Mouse (Mus musculus) cerebellum, postnatal 14 days (tissue): Measurements from ENCODE around the gene Megf9.

ENCODE experiments used
- DNase-seq, 2 experiments: peaks; one replicate each; pipeline ENCODE4 v3.0.0; 2021; ENCODE audit warnings: mixed read lengths in 2 of 2

Megf9 gene

DNA sequence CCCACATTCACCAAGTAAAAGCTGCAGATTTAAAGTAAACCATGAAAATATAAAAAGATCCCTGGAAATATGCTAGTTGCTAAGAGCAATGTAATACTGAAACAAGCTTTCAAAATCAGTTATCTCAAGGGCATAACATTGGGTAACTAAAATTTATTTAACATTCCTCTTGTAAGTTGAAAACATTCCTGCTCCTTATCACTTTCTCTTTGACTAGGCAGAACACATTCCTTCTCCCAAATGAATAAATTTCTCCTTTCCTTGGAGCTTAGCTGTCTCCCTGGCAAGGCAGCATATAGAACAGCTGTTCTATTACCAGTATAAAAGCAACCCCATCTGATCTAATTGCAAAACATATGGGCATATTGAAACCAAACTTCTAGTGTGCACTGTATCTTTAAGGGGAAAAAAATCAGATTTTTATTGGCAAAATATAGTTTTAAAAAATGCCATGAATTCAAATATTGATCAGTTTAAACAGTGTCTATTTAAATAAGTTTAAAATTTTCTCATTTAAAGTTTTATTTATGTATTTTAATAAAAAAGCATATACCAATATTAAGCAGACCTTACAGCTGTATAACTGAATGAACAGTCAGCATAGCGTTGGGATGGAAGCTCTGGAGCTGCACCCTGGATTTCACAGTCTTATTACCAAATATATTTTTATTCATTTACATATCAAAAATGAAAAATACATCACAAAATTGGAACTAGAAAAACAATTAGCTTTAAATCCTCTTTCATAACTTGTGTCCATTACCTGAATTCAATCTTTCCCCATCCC is 13.1 kb downstream of the Megf9 start:
- DNase-seq = no peak

- no peak for DNase-seq
Observed at GRCm38 (mm10) chr4:70517646-70518045, 17.1 kb downstream of the Megf9 start.

DNA sequence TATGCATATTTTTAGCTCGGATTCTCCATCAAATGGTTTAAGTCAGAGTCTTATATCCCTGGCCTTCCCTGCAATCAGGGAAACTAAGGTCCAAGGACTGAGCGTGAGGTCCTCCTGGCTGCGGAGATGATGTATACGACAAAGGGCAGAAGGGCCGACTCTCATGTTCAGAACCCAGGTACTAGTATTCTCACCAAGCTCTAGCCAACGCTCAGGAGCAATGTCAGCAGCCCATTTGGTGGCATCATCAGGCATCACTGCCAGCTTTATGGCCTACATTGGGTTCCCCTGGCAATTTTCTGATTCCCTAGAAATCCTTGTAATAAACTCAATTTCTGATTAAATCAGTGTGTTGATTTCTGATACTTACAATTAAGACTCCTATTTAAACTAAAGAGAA is 18.5 kb downstream of the Megf9 start:
- DNase-seq = no peak

DNA sequence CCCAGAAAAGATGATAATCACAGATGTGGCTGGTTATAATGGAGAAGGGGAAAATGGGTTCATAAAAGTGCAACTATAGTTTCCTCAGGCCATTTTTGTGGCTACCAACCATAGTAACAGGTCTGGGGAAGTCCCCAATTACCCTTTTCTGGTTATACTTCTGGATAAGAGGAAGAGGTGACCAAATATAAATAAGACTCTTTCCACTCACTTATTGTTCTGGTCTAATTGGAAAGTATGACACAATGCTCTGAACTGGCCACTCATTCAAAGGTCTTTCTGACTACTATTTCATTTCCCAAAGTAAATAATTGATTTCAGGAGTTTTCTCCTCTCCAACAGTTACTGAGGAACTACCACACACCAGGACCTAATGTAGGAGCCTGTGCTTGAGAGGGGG is 19.3 kb downstream of the Megf9 start:
- DNase-seq = no peak

- DNase-seq = no peak
Observed at GRCm38 (mm10) chr4:70509987-70510386, 24.8 kb downstream of the Megf9 start.

DNA sequence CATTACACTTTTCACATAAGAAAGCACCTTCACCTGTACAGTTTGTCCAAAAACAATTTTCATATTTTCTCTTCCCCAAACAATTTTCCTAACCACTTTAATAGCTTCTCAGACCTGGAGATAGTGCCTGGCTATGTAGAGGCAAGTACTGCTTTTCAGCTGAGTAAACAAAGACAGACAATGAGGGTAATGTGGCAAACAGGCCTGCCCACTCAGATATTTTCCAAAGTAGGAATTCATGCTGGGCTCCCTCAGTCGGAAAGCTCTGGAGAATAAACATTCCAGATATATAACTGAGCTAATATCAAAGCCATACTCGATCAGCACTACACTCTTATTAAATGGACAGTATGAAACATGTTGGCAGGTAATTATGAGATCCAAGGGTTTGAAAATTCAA is 25.2 kb downstream of the Megf9 start:
- DNase-seq = no peak

DNA sequence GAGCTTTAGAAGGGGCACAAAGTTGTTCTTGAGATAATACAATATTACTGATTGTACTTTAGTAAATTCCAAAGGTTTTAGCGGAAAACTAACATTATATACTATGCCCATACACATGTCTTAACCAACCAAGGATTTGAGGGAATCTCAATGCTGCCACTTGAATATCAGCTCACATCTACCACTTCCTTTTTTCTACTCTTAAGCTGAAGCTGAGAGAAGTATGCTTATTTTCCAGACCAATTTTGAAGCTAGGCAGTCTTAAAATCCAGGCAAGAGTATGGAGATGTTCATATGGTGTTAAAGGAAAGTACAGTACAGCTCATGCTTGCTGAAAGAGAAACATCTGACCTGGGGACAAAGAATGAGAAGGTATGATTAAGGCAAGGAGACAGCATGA is 26.6 kb downstream of the Megf9 start:
- DNase-seq = no peak

DNA sequence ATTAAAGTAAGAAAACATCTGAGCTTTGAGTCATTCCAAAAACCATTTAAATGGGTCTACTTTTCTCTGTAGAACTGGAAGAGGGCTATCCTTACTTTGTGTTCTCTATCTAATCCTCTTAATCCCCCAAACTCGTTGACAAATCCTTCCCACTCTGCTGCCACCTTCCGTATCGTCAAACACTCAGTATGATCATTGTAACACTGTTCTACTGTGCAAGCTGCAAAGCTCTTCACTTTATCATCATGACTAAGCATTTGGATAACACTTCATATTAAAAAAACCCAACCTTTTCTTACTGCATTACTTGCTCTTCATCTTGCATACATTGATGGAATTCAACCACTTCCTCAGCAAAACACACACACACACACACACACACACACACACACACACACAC is 28.8 kb downstream of the Megf9 start:
- no peak for DNase-seq

- no peak for DNase-seq
Observed at GRCm38 (mm10) chr4:70503827-70504226, 31.0 kb downstream of the Megf9 start.

GRCm38 (mm10) chr4:70499285-70499684 is 35.5 kb downstream of the Megf9 start:
- peak; percentile 36 to 59 for DNase-seq

- DNase-seq = no peak
Observed at GRCm38 (mm10) chr4:70496978-70497377, 37.8 kb downstream of the Megf9 start.

- DNase-seq = no peak
Observed at GRCm38 (mm10) chr4:70489792-70490191, 45.0 kb downstream of the Megf9 start.

DNA sequence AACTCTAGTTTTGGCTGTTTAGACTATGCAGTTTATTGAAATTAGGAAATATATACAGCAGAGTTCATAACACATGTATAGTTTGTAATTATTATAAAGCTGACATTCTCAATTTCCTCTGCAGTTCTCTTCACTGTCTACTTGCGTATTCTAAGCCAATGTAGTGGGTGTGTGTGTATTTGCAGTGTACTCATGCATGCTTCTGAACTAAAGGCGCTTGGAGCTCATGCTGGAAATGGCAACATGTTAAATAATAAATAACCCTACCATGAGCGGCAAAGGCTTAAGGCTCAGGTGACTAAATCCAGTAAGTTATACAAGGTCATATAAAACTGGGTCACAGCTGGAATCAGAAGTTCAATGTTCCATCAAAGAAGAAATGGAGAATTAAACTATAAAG is 46.4 kb downstream of the Megf9 start:
- DNase-seq = no peak

GRCm38 (mm10) chr4:70484134-70484533 is 50.7 kb downstream of the Megf9 start:
- no peak for DNase-seq

- DNase-seq = no peak
Observed at GRCm38 (mm10) chr4:70481931-70482330, 52.9 kb downstream of the Megf9 start.

GRCm38 (mm10) chr4:70471398-70471797 is 63.4 kb downstream of the Megf9 start:
- DNase-seq = no peak

DNA sequence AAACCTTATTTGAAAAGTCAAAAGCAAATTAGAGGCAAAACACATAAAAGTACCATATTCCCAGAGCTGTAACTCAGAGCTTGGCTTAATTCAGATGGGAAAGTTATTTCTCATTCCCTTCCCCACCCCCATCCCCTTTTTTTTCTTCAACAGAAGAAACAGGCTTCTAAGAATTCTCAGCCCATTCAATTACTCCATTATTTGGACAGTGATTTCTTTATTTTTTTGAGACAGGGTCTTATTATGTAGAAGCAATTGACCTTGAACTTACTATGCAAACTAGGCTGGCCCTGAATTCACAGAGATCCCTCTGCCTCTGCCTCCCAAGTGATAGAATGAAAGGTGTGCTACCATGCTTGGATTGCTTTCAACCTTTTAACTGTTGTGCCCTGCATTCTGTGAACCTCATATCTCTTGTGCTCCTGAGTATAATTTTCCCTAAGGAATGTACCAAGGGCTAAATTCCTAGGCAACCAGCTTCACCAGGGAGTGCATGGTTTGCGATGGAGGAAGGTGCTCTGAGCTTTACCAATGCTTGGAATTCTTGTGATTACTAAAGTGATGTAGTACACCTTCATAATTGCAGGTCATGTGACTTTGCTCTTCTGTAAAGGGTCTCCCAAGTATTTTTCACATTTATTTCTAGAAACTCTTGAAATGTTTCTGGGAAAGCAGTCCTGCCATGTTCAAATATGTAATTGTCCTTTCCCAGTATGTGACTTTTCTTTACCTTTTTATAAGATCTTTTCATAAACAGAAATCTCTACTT is 68.7 kb downstream of the Megf9 start:
- no peak for DNase-seq

- DNase-seq = no peak
Observed at GRCm38 (mm10) chr4:70463302-70463701, 71.5 kb downstream of the Megf9 start.

- DNase-seq = peak; percentile 12 to 52
Observed at GRCm38 (mm10) chr4:70461416-70461815, 73.4 kb downstream of the Megf9 start.

GRCm38 (mm10) chr4:70452161-70452560 is 82.6 kb downstream of the Megf9 start:
- DNase-seq = no peak

DNA sequence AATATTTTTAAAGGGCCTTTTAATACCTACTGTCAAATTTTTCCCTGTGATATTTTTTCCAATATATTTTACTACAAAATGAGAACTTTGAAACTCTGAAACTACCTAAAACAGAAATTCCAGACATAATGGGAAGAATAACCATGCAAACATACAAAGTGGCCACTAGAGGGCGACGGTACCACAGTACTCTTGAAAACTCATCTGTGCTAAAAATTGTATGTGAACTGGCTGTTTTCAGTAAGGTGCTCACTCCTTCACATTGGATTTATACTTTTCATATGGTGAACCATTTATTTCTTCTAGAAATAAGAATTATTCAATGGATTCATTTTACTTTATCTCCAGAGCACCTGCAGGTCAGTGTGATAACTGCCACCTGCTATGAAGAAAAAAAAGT is 83.0 kb downstream of the Megf9 start:
- peak; percentile 67 to 72 for DNase-seq

GRCm38 (mm10) chr4:70449668-70450067 is 85.1 kb downstream of the Megf9 start:
- no peak for DNase-seq

DNA sequence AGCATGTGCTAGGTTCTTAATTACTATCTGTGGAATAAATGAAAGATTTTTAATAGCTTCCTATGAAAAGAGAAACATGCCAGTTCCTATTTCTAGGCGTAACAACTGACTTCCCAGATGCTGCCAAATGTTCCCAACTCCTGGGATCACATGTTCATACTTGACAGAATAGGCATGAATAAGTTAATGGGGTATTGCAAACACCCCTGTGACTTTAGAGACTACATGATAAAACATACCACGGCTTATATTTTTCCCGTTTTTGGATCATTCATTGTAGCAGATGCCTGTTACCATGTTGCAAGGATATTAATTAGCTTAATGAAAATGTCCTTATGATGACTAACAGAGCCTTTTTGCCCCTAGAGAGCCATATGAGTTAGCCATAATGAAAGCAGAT is 88.0 kb downstream of the Megf9 start:
- no peak for DNase-seq

DNA sequence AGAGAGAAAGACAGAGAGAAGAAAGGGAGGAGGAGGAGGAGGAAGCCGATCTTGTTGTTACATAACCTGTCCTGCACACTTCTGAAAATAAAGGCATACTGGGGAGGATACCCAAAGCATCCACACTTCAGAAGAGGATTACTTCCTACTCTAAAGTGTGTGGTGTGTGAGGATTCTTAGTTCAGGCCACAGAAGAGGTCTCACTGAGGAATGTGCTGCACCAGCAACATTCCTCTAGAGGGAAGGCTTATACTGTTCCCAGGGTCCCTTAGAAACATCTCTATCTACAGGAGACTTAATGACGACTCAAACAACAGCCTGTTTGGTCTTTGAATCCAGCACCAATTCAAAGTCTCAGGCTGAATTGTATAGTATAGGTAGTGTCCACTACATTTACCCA is 114.6 kb downstream of the Megf9 start:
- no peak for DNase-seq
